Comparison of ENCODE assay signal across 8 mouse cellular contexts in the genomic region with DNA sequence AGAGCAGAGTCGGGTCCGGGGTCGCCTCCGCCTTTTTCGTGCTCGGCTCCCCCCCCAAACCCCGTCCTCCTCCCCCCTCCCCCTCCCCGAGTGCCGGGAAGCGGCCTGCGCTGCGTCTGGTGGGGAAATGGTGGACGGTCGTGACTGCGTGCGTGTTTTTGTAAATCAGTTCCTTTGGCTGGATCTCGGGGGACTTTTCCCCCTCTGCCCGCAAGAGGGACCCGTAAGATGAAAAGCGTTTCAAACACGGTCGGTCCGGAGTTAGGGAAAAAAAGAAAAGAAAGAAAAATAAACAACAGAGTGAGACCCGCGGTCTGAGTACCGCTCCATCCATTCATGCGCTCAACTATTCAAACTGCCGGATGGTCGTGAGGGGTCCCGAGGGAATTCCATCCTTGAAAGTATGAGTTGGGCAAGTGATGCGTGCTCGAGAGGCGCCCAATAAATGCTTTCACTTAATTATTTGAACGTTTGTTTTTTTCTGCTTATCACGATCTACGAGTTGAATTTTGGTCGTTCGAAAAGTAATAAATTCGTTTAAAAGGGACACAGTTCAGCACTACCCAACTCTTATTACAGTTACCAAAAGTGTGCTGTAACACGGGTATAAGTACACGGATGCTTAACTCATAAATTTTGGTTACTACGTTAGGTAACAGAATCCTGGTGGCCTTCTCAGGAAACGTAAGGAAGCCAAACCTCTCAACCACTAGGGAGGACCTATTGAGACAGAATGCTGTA. TPM values are rescaled to one million over a fixed set of nuclear protein-coding genes. Genes with fewer than 3 reads are reported as not detected.
DNase-seq lines count a peak whose midpoint lies in the region; ATAC-seq and TF ChIP-seq lines count a peak whose summit lies in the region.

No protein-coding gene starts in this region.

- 0 out of 2 replicates have a peak, but pooled peaks cover 2% of the 10 kb centered on the region for H3K4me1 ChIP-seq in cerebellum, adult 2 months (ENCODE audit: control insufficient read depth, insufficient read depth, low read length)

- 3% methylated on average over 38 of the region's 43 CpGs for WGBS in cerebellum, adult 2 months

- no peak for TF ChIP-seq CTCF in cerebellum, adult 2 months (IDR thresholded peaks at IDR 0.05; ENCODE audit: borderline replicate concordance, insufficient read depth, low read depth, low read length)

- peak; percentile 39 to 44; a peak in 3 of 4 replicates for ATAC-seq in hematopoietic stem cell, adult 5-6 weeks (replicated peaks in 1 of 2; ENCODE audit: insufficient read depth in 1 of 2, low FRiP score in 2 of 2, low TSS enrichment in 1 of 2, low read depth in 1 of 2, poor library complexity in 2 of 2, severe bottlenecking in 2 of 2)
- ATAC-seq in megakaryocyte, adult 5-6 weeks (ENCODE audit: poor library complexity, severe bottlenecking) = peak; percentile 47

- no peak for TF ChIP-seq POLR2A in cerebellum, adult 2 months (IDR thresholded peaks at IDR 0.05; ENCODE audit: borderline replicate concordance, insufficient read depth, low read length)

- DNase-seq in cerebellum, adult 2 months = no peak
- no peak for DNase-seq in cerebellum, postnatal 25 days
- DNase-seq in right cerebral cortex, postnatal 4 days = peak; percentile 62
- no peak for DNase-seq in right cerebral cortex, adult 2 months (ENCODE audit: low spot score in 2 of 2)
- no peak for DNase-seq in urinary bladder, adult 2 months (ENCODE audit: low spot score)
- no peak for DNase-seq in c-Kit-positive CD71-positive TER-119-positive erythroid progenitor cells, embryonic 14.5 days (ENCODE audit: low spot score)

- H3K27me3 ChIP-seq in cerebellum, adult 2 months (ENCODE audit: control insufficient read depth, insufficient read depth, low read length) = no peaks in the 10 kb centered on the region

- H3K27ac ChIP-seq in cerebellum, adult 2 months (ENCODE audit: insufficient read depth, low read length) = peak overlapping the region; percentile 91

- peak overlapping the region; percentile 98 for H3K4me3 ChIP-seq in cerebellum, adult 2 months (replicated peaks; ENCODE audit: insufficient read depth, low read depth, low read length)

RNA-seq across cellular contexts. Expression of gene Hnrnph2, which starts 0.6 kb away (rescaled TPM):
- 104 and 107 TPM in 2 replicates for polyA plus RNA-seq in cerebellum, adult 2 months (2012; rRNA removed)
- 187 and 207 TPM in 2 replicates for total RNA-seq in hematopoietic stem cell, adult 5-6 weeks (2017)
- total RNA-seq in megakaryocyte, adult 5-6 weeks (2015) = 63.0 and 67.6 TPM in 2 replicates
- 122 and 132 TPM in 2 replicates for total RNA-seq in megakaryocyte, adult 5-6 weeks (2017)
- 63.8 and 66.5 TPM in 2 replicates for polyA plus RNA-seq in urinary bladder, adult 2 months (2012; rRNA removed)

RNA-seq across cellular contexts. Expression of gene Gla, which starts 0.6 kb away (rescaled TPM):
- polyA plus RNA-seq in cerebellum, adult 2 months (2012; rRNA removed) = 8.7 and 9.5 TPM in 2 replicates
- 7.3 and 7.7 TPM in 2 replicates for total RNA-seq in hematopoietic stem cell, adult 5-6 weeks (2017)
- 11.5 and 11.6 TPM in 2 replicates for total RNA-seq in megakaryocyte, adult 5-6 weeks (2015)
- 16.2 and 17.4 TPM in 2 replicates for total RNA-seq in megakaryocyte, adult 5-6 weeks (2017)
- 5.4 and 5.8 TPM in 2 replicates for polyA plus RNA-seq in urinary bladder, adult 2 months (2012; rRNA removed)

RNA-seq across cellular contexts. Expression of gene Rpl36a, which starts 16.1 kb away (rescaled TPM):
- 426 and 451 TPM in 2 replicates for polyA plus RNA-seq in cerebellum, adult 2 months (2012; rRNA removed)
- 6,877 and 7,031 TPM in 2 replicates for total RNA-seq in hematopoietic stem cell, adult 5-6 weeks (2017)
- 854 and 930 TPM in 2 replicates for total RNA-seq in megakaryocyte, adult 5-6 weeks (2015)
- 3,467 and 4,087 TPM in 2 replicates for total RNA-seq in megakaryocyte, adult 5-6 weeks (2017)
- polyA plus RNA-seq in urinary bladder, adult 2 months (2012; rRNA removed) = 1,373 and 1,449 TPM in 2 replicates

RNA-seq across cellular contexts. Expression of gene Btk, which starts 18.2 kb away (rescaled TPM):
- 0.44 and 0.51 TPM in 2 replicates for polyA plus RNA-seq in cerebellum, adult 2 months (2012; rRNA removed)
- total RNA-seq in hematopoietic stem cell, adult 5-6 weeks (2017) = 79.2 and 79.9 TPM in 2 replicates
- 54.9 and 56.9 TPM in 2 replicates for total RNA-seq in megakaryocyte, adult 5-6 weeks (2015)
- 57.7 and 63.3 TPM in 2 replicates for total RNA-seq in megakaryocyte, adult 5-6 weeks (2017)
- polyA plus RNA-seq in urinary bladder, adult 2 months (2012; rRNA removed) = 2.1 and 3.0 TPM in 2 replicates

RNA-seq across cellular contexts. Expression of gene Timm8a1, which starts 59.9 kb away (rescaled TPM):
- polyA plus RNA-seq in cerebellum, adult 2 months (2012; rRNA removed) = 17.5 and 18.9 TPM in 2 replicates
- 102 and 112 TPM in 2 replicates for total RNA-seq in hematopoietic stem cell, adult 5-6 weeks (2017)
- total RNA-seq in megakaryocyte, adult 5-6 weeks (2015) = 37.9 and 39.1 TPM in 2 replicates
- 43.6 and 45.0 TPM in 2 replicates for total RNA-seq in megakaryocyte, adult 5-6 weeks (2017)
- 8.6 and 9.2 TPM in 2 replicates for polyA plus RNA-seq in urinary bladder, adult 2 months (2012; rRNA removed)
